11 mouse cellular contexts compared by ENCODE assay signal in the genomic region with DNA sequence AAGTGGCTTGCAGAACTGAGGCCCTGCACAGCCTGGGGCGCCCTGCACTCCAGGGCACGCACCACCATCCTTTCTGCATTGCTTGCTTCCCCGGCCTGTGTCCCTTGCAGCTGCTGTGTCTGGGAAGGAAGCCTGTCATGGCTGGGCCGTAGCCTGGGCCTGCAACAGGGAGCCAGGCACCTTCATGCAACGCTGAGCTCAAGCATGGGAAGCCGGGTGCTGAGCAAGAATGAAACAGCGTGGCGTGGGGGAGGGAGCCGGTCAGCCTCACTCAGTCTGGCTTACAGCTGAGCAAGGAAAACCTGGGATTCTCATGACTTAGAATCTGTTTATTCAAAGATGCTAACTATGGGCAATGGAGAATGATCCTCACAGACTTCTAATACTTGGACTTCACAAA. TPM values are rescaled to one million over a fixed set of nuclear protein-coding genes. Genes with fewer than 3 reads are reported as not detected.
DNase-seq lines count a peak whose midpoint lies in the region; ATAC-seq and TF ChIP-seq lines count a peak whose summit lies in the region.
"Had no signal": no experiment of that assay in that cellular context is flagged by ENCODE, and none has a peak within 500 bp of the region (broad histone marks: within the 10 kb centered on the region; RNA-seq: fewer than 3 reads in every experiment).

No protein-coding gene starts in this region.

- H3K4me3 ChIP-seq in heart, embryonic 15.5 days: no peak overlapping the region
- H3K4me3 ChIP-seq in heart, embryonic 11.5 days (ENCODE audit: low read depth, low read length): no peak overlapping the region
- no peak overlapping the region for H3K4me3 ChIP-seq in kidney, postnatal 0 days (replicated peaks; ENCODE audit: low read depth, low read length)
- no peak overlapping the region for H3K4me3 ChIP-seq in midbrain, postnatal 0 days (ENCODE audit: low read depth, low read length)
- H3K4me3 ChIP-seq in lung, postnatal 0 days (ENCODE audit: low read depth, low read length): no peak overlapping the region
- H3K4me3 ChIP-seq: heart, embryonic 13.5 days; lung, embryonic 15.5 days had no signal

- H3K9me3 ChIP-seq in heart, embryonic 15.5 days (replicated peaks): no peaks in the 10 kb centered on the region
- no peaks in the 10 kb centered on the region for H3K9me3 ChIP-seq in heart, embryonic 11.5 days (replicated peaks; ENCODE audit: control insufficient read depth, low read length)
- no peaks in the 10 kb centered on the region for H3K9me3 ChIP-seq in kidney, postnatal 0 days (replicated peaks; ENCODE audit: low read length)
- H3K9me3 ChIP-seq in midbrain, postnatal 0 days (ENCODE audit: low read length): no peaks in the 10 kb centered on the region
- no peaks in the 10 kb centered on the region for H3K9me3 ChIP-seq in lung, postnatal 0 days (ENCODE audit: low read length)
- H3K9me3 ChIP-seq: heart, embryonic 13.5 days; lung, embryonic 15.5 days had no signal

- no peak overlapping the region for H3K9ac ChIP-seq in heart, embryonic 15.5 days
- H3K9ac ChIP-seq in heart, embryonic 11.5 days (ENCODE audit: low read depth, low read length): no peak overlapping the region
- H3K9ac ChIP-seq in kidney, postnatal 0 days (ENCODE audit: low read depth, low read length): no peak overlapping the region
- H3K9ac ChIP-seq in midbrain, postnatal 0 days (replicated peaks; ENCODE audit: low read length, poor library complexity, severe bottlenecking): 0 out of 2 replicates have a peak overlapping the region, but pooled peaks have one; percentile 36
- no peak overlapping the region for H3K9ac ChIP-seq in lung, postnatal 0 days (replicated peaks; ENCODE audit: low read depth)
- H3K9ac ChIP-seq: heart, embryonic 13.5 days; lung, embryonic 15.5 days had no signal

- peak; percentile 34 to 47 for DNase-seq in cerebellum, postnatal 36 days
- DNase-seq in kidney, postnatal 0 days (ENCODE audit: low spot score): peak; percentile 59
- DNase-seq in midbrain, postnatal 0 days (ENCODE audit: low spot score): no peak
- no peak for DNase-seq in lung, postnatal 0 days (ENCODE audit: low spot score)
- DNase-seq in lung, postnatal 36 days: no peak
- DNase-seq in adrenal gland, postnatal 4 days (ENCODE audit: low spot score in 2 of 2): no peak

- H3K27ac ChIP-seq in heart, embryonic 15.5 days: peak overlapping the region; percentile 23
- no peak overlapping the region for H3K27ac ChIP-seq in heart, embryonic 11.5 days (ENCODE audit: low read depth, low read length)
- peak overlapping the region; percentile 77 for H3K27ac ChIP-seq in kidney, postnatal 0 days
- H3K27ac ChIP-seq in midbrain, postnatal 0 days (ENCODE audit: low read depth, low read length): peak overlapping the region; percentile 47; the same call in 1 of the 2 replicates
- H3K27ac ChIP-seq in lung, postnatal 0 days (ENCODE audit: low read length): no peak overlapping the region
- H3K27ac ChIP-seq: lung, embryonic 15.5 days had no signal

- H3K4me2 ChIP-seq in heart, embryonic 15.5 days: no peak overlapping the region
- no peak overlapping the region for H3K4me2 ChIP-seq in heart, embryonic 11.5 days
- no peak overlapping the region for H3K4me2 ChIP-seq in kidney, postnatal 0 days (ENCODE audit: low read length)
- H3K4me2 ChIP-seq in midbrain, postnatal 0 days (ENCODE audit: low read depth, low read length, poor library complexity, severe bottlenecking): no peak overlapping the region
- H3K4me2 ChIP-seq in lung, postnatal 0 days (replicated peaks; ENCODE audit: low read depth, low read length): no peak overlapping the region
- H3K4me2 ChIP-seq: heart, embryonic 13.5 days; lung, embryonic 15.5 days had no signal

- H3K27me3 ChIP-seq in heart, embryonic 15.5 days: no peaks in the 10 kb centered on the region
- H3K27me3 ChIP-seq in heart, embryonic 11.5 days (ENCODE audit: control insufficient read depth, insufficient read depth, low read length): no peaks in the 10 kb centered on the region
- H3K27me3 ChIP-seq in kidney, postnatal 0 days (ENCODE audit: insufficient read depth, low read length): no peaks in the 10 kb centered on the region
- no peaks in the 10 kb centered on the region for H3K27me3 ChIP-seq in midbrain, postnatal 0 days (ENCODE audit: insufficient read depth, low read length)
- H3K27me3 ChIP-seq in lung, postnatal 0 days (replicated peaks; ENCODE audit: insufficient read depth, low read length): no peaks in the 10 kb centered on the region
- H3K27me3 ChIP-seq: heart, embryonic 13.5 days; lung, embryonic 15.5 days had no signal

- peaks cover 36% of the 10 kb centered on the region for H3K4me1 ChIP-seq in heart, embryonic 15.5 days (replicated peaks)
- peaks cover 24% of the 10 kb centered on the region for H3K4me1 ChIP-seq in heart, embryonic 11.5 days (ENCODE audit: control insufficient read depth, insufficient read depth, low read length)
- H3K4me1 ChIP-seq in kidney, postnatal 0 days (replicated peaks; ENCODE audit: insufficient read depth, low read length): peaks cover 22% of the 10 kb centered on the region
- H3K4me1 ChIP-seq in midbrain, postnatal 0 days (ENCODE audit: insufficient read depth, low read length): peaks cover 17% of the 10 kb centered on the region; the same call in 1 of the 2 replicates
- no peaks in the 10 kb centered on the region for H3K4me1 ChIP-seq in lung, postnatal 0 days (ENCODE audit: insufficient read depth, low read depth, low read length)

- no peak for TF ChIP-seq EP300 in lung, postnatal 0 days (IDR thresholded peaks at IDR 0.05)

- no peak for ATAC-seq in heart, embryonic 15.5 days (replicated peaks; ENCODE audit: insufficient number of reproducible peaks, insufficient read depth, low FRiP score, low read depth)
- no peak for ATAC-seq in heart, embryonic 11.5 days (replicated peaks; ENCODE audit: insufficient number of reproducible peaks, low FRiP score, low TSS enrichment)
- peak; percentile 75; the same call in 1 of the 2 replicates for ATAC-seq in kidney, postnatal 0 days (replicated peaks; ENCODE audit: low FRiP score, low read depth)
- ATAC-seq in midbrain, postnatal 0 days (ENCODE audit: low FRiP score): no peak
- no peak for ATAC-seq in lung, postnatal 0 days

- no peaks in the 10 kb centered on the region for H3K36me3 ChIP-seq in heart, embryonic 15.5 days
- H3K36me3 ChIP-seq in heart, embryonic 11.5 days (ENCODE audit: control insufficient read depth, insufficient read depth, low read length): no peaks in the 10 kb centered on the region
- H3K36me3 ChIP-seq in kidney, postnatal 0 days (ENCODE audit: insufficient read depth, low read length): no peaks in the 10 kb centered on the region
- H3K36me3 ChIP-seq in midbrain, postnatal 0 days (ENCODE audit: insufficient read depth, low read length): no peaks in the 10 kb centered on the region
- H3K36me3 ChIP-seq in lung, postnatal 0 days (ENCODE audit: insufficient read depth, low read length): no peaks in the 10 kb centered on the region
- H3K36me3 ChIP-seq: lung, embryonic 15.5 days had no signal

- WGBS in heart, embryonic 15.5 days: 66% methylated on average over 9 of the region's 9 CpGs
- WGBS in heart, embryonic 11.5 days (ENCODE audit: insufficient replicate concordance): 70% methylated on average over 9 of the region's 9 CpGs
- 40% methylated on average over 9 of the region's 9 CpGs for WGBS in kidney, postnatal 0 days
- 49% methylated on average over 9 of the region's 9 CpGs for WGBS in midbrain, postnatal 0 days
- 68% methylated on average over 9 of the region's 9 CpGs for WGBS in lung, postnatal 0 days

- TF ChIP-seq CTCF in kidney, postnatal 0 days (IDR thresholded peaks at IDR 0.05; ENCODE audit: low read depth): no peak
- no peak for TF ChIP-seq CTCF in midbrain, postnatal 0 days (IDR thresholded peaks at IDR 0.05)
- TF ChIP-seq CTCF in lung, postnatal 0 days (IDR thresholded peaks at IDR 0.05): no peak

RNA-seq across cellular contexts. Expression of a gene that starts 33.1 kb away (rescaled TPM):
- 0.11 TPM in 1 of 2 replicates, not detected in the other for polyA plus RNA-seq in heart, embryonic 15.5 days (2015; fragmentation: Nextera tagmentation; extraction: Ambion mirVana)
- polyA plus RNA-seq in heart, embryonic 11.5 days (2014; fragmentation: Nextera tagmentation; extraction: Ambion mirVana): 0.43 TPM in 1 of 2 replicates, not detected in the other
- polyA plus RNA-seq in kidney, postnatal 0 days (2015; fragmentation: Nextera tagmentation; extraction: Ambion mirVana): not detected in 2 replicates
- total RNA-seq in midbrain, postnatal 0 days (2014; rRNA removed): 4.3 TPM in 1 of 2 replicates, not detected in the other
- 0.52 and 0.56 TPM in 2 replicates for polyA plus RNA-seq in midbrain, postnatal 0 days (2015; fragmentation: Nextera tagmentation; extraction: Ambion mirVana)
- 0.29 and 0.32 TPM in 2 replicates for polyA plus RNA-seq in lung, postnatal 0 days (2015; fragmentation: Nextera tagmentation; extraction: Ambion mirVana)
- under 1 TPM; 0.68 to 0.81 TPM for total RNA-seq in adrenal gland, postnatal 4 days (2021)
- total RNA-seq: common myeloid progenitor, adult 5-6 weeks had no signal

RNA-seq across cellular contexts. Expression of a gene that starts 36.2 kb away (rescaled TPM):
- 10.5 and 12.9 TPM in 2 replicates for polyA plus RNA-seq in heart, embryonic 15.5 days (2015; fragmentation: Nextera tagmentation; extraction: Ambion mirVana)
- polyA plus RNA-seq in heart, embryonic 11.5 days (2014; fragmentation: Nextera tagmentation; extraction: Ambion mirVana): 10.1 and 12.4 TPM in 2 replicates
- 6.3 and 8.0 TPM in 2 replicates for polyA plus RNA-seq in kidney, postnatal 0 days (2015; fragmentation: Nextera tagmentation; extraction: Ambion mirVana)
- 36.2 and 39.4 TPM in 2 replicates for total RNA-seq in midbrain, postnatal 0 days (2014; rRNA removed)
- 20.8 and 21.2 TPM in 2 replicates for polyA plus RNA-seq in midbrain, postnatal 0 days (2015; fragmentation: Nextera tagmentation; extraction: Ambion mirVana)
- polyA plus RNA-seq in lung, postnatal 0 days (2015; fragmentation: Nextera tagmentation; extraction: Ambion mirVana): 31.2 and 33.7 TPM in 2 replicates
- total RNA-seq in adrenal gland, postnatal 4 days (2021): 10 to 100 TPM in 1 of 2 experiments, 1 to 10 TPM in 1; 9.5 to 11.0 TPM
- total RNA-seq: common myeloid progenitor, adult 5-6 weeks had no signal

Comparison
In these comparisons a context has a peak if more than half of its experiments do, and no peak if none do; other contexts are left out.
1. H3K27ac ChIP-seq: peak in heart, embryonic 15.5 days (single experiment), kidney, postnatal 0 days (single experiment) and midbrain, postnatal 0 days (single experiment); none in heart, embryonic 11.5 days (single experiment) and lung, postnatal 0 days (single experiment).
2. DNase-seq: peak in cerebellum, postnatal 36 days (2 of 2) and kidney, postnatal 0 days (single experiment); none in midbrain, postnatal 0 days (single experiment), lung, postnatal 0 days (single experiment), lung, postnatal 36 days (single experiment) and adrenal gland, postnatal 4 days (0 of 2).